14 mouse cellular contexts compared by ENCODE assay signal in the genomic region with DNA sequence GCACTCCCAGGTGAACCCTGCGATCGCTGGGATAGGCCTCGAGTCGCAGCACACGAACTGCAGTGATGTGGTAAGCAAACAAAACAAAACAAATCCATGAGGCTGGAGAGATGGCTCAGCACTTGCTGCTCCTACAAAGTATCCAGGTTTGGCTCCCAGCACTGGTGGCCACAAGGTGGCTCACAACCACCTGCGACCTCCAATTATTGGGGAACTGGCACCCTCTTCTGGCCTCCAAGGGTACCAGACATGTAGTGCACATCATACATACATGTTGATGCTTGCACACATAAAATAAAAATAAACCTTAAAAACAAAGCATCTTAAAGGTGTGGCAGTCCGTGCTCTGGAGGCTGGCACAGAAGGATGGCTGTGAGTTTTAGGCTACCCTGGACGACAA.
DNase-seq lines count a peak whose midpoint lies in the region; ATAC-seq and TF ChIP-seq lines count a peak whose summit lies in the region.
"Had no signal": no experiment of that assay in that cellular context is flagged by ENCODE, and none has a peak within 500 bp of the region (broad histone marks: within the 10 kb centered on the region; RNA-seq: fewer than 3 reads in every experiment).

No protein-coding gene starts in this region.

- no peak overlapping the region for H3K4me2 ChIP-seq in hindbrain, postnatal 0 days (ENCODE audit: low read depth, low read length)
- no peak overlapping the region for H3K4me2 ChIP-seq in hindbrain, embryonic 11.5 days (replicated peaks; ENCODE audit: low read depth, low read length)
- H3K4me2 ChIP-seq in liver, postnatal 0 days (ENCODE audit: low read depth, low read length) = no peak overlapping the region
- H3K4me2 ChIP-seq: hindbrain, embryonic 15.5 days had no signal

- no peaks in the 10 kb centered on the region for H3K4me1 ChIP-seq in hindbrain, postnatal 0 days (ENCODE audit: insufficient read depth, low read length)
- no peaks in the 10 kb centered on the region for H3K4me1 ChIP-seq in hindbrain, embryonic 11.5 days (replicated peaks; ENCODE audit: control insufficient read depth, insufficient read depth, low read length)
- H3K4me1 ChIP-seq in liver, postnatal 0 days (ENCODE audit: insufficient read depth) = no peaks in the 10 kb centered on the region
- peaks cover 5 to 36% of the 10 kb centered on the region in 2 experiments; a peak in 3 of 4 replicates for H3K4me1 ChIP-seq in ES-E14 (ENCODE audit: control insufficient read depth in 2 of 2, insufficient read depth in 2 of 2, low read length in 2 of 2, poor library complexity in 1 of 2)

- WGBS in hindbrain, postnatal 0 days = 88% methylated on average over 8 of the region's 8 CpGs
- 82% methylated on average over 8 of the region's 8 CpGs for WGBS in hindbrain, embryonic 11.5 days
- WGBS in liver, postnatal 0 days (ENCODE audit: insufficient replicate concordance) = 79% methylated on average over 8 of the region's 8 CpGs

- no peak overlapping the region for H3K27ac ChIP-seq in hindbrain, postnatal 0 days
- H3K27ac ChIP-seq in hindbrain, embryonic 11.5 days (ENCODE audit: low read depth, low read length) = no peak overlapping the region
- H3K27ac ChIP-seq in liver, postnatal 0 days (ENCODE audit: low read depth) = no peak overlapping the region
- peak overlapping the region; percentile 98 for H3K27ac ChIP-seq in ES-E14 (ENCODE audit: insufficient read depth, low read depth, low read length, poor library complexity, severe bottlenecking)
- H3K27ac ChIP-seq: hindbrain, embryonic 15.5 days had no signal

- in situ Hi-C loops in ES-E14 (cut with MboI; ENCODE audit: low sequenced_read_pairs in 2 of 2, unreplicated experiment in 2 of 2) = no loop called here

- H3K36me3 ChIP-seq in hindbrain, postnatal 0 days (ENCODE audit: insufficient read depth, low read length) = no peaks in the 10 kb centered on the region
- H3K36me3 ChIP-seq in hindbrain, embryonic 11.5 days (ENCODE audit: control insufficient read depth, insufficient read depth, low read length) = peaks cover 3% of the 10 kb centered on the region; the same call in 1 of the 2 replicates
- H3K36me3 ChIP-seq in liver, postnatal 0 days (replicated peaks; ENCODE audit: insufficient read depth, low read length) = no peaks in the 10 kb centered on the region
- no peaks in the 10 kb centered on the region; the same call in 1 of the 2 replicates for H3K36me3 ChIP-seq in ES-E14 (ENCODE audit: control insufficient read depth, insufficient read depth, low read length, poor library complexity, severe bottlenecking)
- H3K36me3 ChIP-seq: hindbrain, embryonic 15.5 days had no signal

- peak; percentile 59 for TF ChIP-seq CTCF in hindbrain, postnatal 0 days (IDR thresholded peaks at IDR 0.05; ENCODE audit: low read depth)
- TF ChIP-seq CTCF in liver, postnatal 0 days (IDR thresholded peaks at IDR 0.05; ENCODE audit: low read depth) = peak; percentile 25

- no peaks in the 10 kb centered on the region for H3K27me3 ChIP-seq in hindbrain, postnatal 0 days (ENCODE audit: insufficient read depth, low read length)
- H3K27me3 ChIP-seq in hindbrain, embryonic 11.5 days (ENCODE audit: control insufficient read depth, insufficient read depth, low read length) = no peaks in the 10 kb centered on the region
- H3K27me3 ChIP-seq in liver, postnatal 0 days (ENCODE audit: insufficient read depth, low read length) = no peaks in the 10 kb centered on the region
- H3K27me3 ChIP-seq: hindbrain, embryonic 15.5 days had no signal

- no peak for TF ChIP-seq EP300 in liver, postnatal 0 days (IDR thresholded peaks at IDR 0.05; ENCODE audit: low read depth)

- ATAC-seq in hindbrain, postnatal 0 days = no peak
- ATAC-seq in hindbrain, embryonic 11.5 days (ENCODE audit: low FRiP score) = no peak
- ATAC-seq in liver, postnatal 0 days = no peak

- H3K9me3 ChIP-seq in hindbrain, postnatal 0 days (ENCODE audit: low read length) = no peaks in the 10 kb centered on the region
- no peaks in the 10 kb centered on the region for H3K9me3 ChIP-seq in hindbrain, embryonic 11.5 days (ENCODE audit: control insufficient read depth, low read length)
- no peaks in the 10 kb centered on the region for H3K9me3 ChIP-seq in liver, postnatal 0 days (ENCODE audit: low read length)
- no peaks in the 10 kb centered on the region for H3K9me3 ChIP-seq in ES-E14 (ENCODE audit: control insufficient read depth, insufficient read depth, low read depth, low read length)
- H3K9me3 ChIP-seq: hindbrain, embryonic 15.5 days had no signal

- DNase-seq in hindbrain, postnatal 0 days (ENCODE audit: low spot score) = peak; percentile 27
- no peak for DNase-seq in hindbrain, embryonic 11.5 days (ENCODE audit: low spot score)
- DNase-seq in liver, postnatal 0 days = no peak
- DNase-seq in liver (no peak), ES-E14 (ENCODE audit: low read depth, low spot score) (peak; percentile 69)
- DNase-seq in c-Kit-positive CD71-negative TER-119-negative erythroid progenitor cells, embryonic 14.5 days (ENCODE audit: low read depth) = peak; percentile 6
- no peak for DNase-seq in urinary bladder, postnatal 36 days (ENCODE audit: low spot score in 2 of 2)
- no peak for DNase-seq in frontal cortex, postnatal 10 days (ENCODE audit: low spot score in 2 of 2)
- DNase-seq: heart, postnatal 10 days; left cerebral cortex, postnatal 4 days; right cerebral cortex, postnatal 14 days; thymus, adult 2 months had no signal

- no peak overlapping the region for H3K9ac ChIP-seq in hindbrain, postnatal 0 days (replicated peaks; ENCODE audit: low read length)
- no peak overlapping the region for H3K9ac ChIP-seq in hindbrain, embryonic 11.5 days (ENCODE audit: low read depth, low read length)
- no peak overlapping the region for H3K9ac ChIP-seq in liver, postnatal 0 days (replicated peaks)
- H3K9ac ChIP-seq in ES-E14 (ENCODE audit: insufficient read depth, low read depth, low read length, poor library complexity, severe bottlenecking) = peak overlapping the region; percentile 65; the same call in 1 of the 2 replicates
- H3K9ac ChIP-seq: hindbrain, embryonic 15.5 days had no signal

- H3K4me3 ChIP-seq in hindbrain, postnatal 0 days (ENCODE audit: low read length) = no peak overlapping the region
- no peak overlapping the region for H3K4me3 ChIP-seq in hindbrain, embryonic 11.5 days (ENCODE audit: low read depth, low read length)
- no peak overlapping the region for H3K4me3 ChIP-seq in liver, postnatal 0 days (ENCODE audit: low read depth, low read length)
- peak overlapping the region; percentile 42 to 43; a peak in 2 of 4 replicates for H3K4me3 ChIP-seq in ES-E14 (ENCODE audit: insufficient read depth in 1 of 2, low read depth in 1 of 2, low read length in 2 of 2, poor library complexity in 1 of 2, severe bottlenecking in 1 of 2)
- H3K4me3 ChIP-seq: hindbrain, embryonic 15.5 days; myocyte had no signal

TF ChIP-seq in ES-E14, 5 proteins besides CTCF, POLR2A, EP300 and RAD21:
- TF ChIP-seq HCFC1 (IDR thresholded peaks at IDR 0.05; ENCODE audit: borderline replicate concordance, insufficient read depth, low read length) (peak; percentile 50; the same call in 1 of the 2 replicates), ZC3H11A (IDR thresholded peaks at IDR 0.05; ENCODE audit: borderline replicate concordance, low read depth, low read length) (peak; percentile 80), ZNF384 (IDR thresholded peaks at IDR 0.05; ENCODE audit: low read depth, low read length) (no peak; the same call in 1 of the 2 replicates), CHD2 (IDR thresholded peaks at IDR 0.05; ENCODE audit: low read depth, low read length) (no peak), MAFK (IDR thresholded peaks at IDR 0.05; ENCODE audit: insufficient read depth, low read depth, low read length) (peak; percentile 43; the same call in 1 of the 2 replicates)
TF ChIP-seq in ES-E14: peak in this region for 3.

Comparison
In these comparisons a context has a peak if more than half of its experiments do, and no peak if none do; other contexts are left out.
1. DNase-seq: peak in hindbrain, postnatal 0 days (single experiment), ES-E14 (single experiment) and c-Kit-positive CD71-negative TER-119-negative erythroid progenitor cells, embryonic 14.5 days (single experiment); none in hindbrain, embryonic 11.5 days (single experiment), liver, postnatal 0 days (single experiment), liver (single experiment), urinary bladder, postnatal 36 days (0 of 2) and frontal cortex, postnatal 10 days (0 of 2).
2. H3K4me3 ChIP-seq: peak in ES-E14 (2 of 2); none in hindbrain, postnatal 0 days (single experiment), hindbrain, embryonic 11.5 days (single experiment) and liver, postnatal 0 days (single experiment).